Mouse (Mus musculus): ENCODE data around the gene Dip2b. TPM values are rescaled to one million over a fixed set of nuclear protein-coding genes. Genes with fewer than 3 reads are reported as not detected.

The Dip2b gene
- polyA plus RNA-seq, 2 experiments: 2.0 to 2.8 TPM

- Histone ChIP-seq H3K4me2 (ENCODE audit: low read depth) (peak overlapping the region; percentile 26), H3K9ac (replicated peaks) (no peak overlapping the region), H3K4me3 (ENCODE audit: insufficient read depth in 1 of 2, low read depth in 2 of 2, low read length in 2 of 2) (no peak overlapping the region), H3K27ac (no peak overlapping the region), H3K36me3 (replicated peaks; ENCODE audit: control insufficient read depth, insufficient read depth, low read depth) (no peaks in the 10 kb centered on the region), H3K9me3 (ENCODE audit: control insufficient read depth, low read length) (no peaks in the 10 kb centered on the region), H3K4me1 (replicated peaks; ENCODE audit: control insufficient read depth in 2 of 2, insufficient read depth in 2 of 2, low read length in 1 of 2) (peaks cover 12 to 24% of the 10 kb centered on the region in 2 experiments), H3K27me3 (ENCODE audit: control insufficient read depth, insufficient read depth, low read length) (peaks cover 12% of the 10 kb centered on the region)
- WGBS (ENCODE audit: insufficient replicate concordance): 18% methylated on average over 14 of the region's 14 CpGs
- TF ChIP-seq EP300 (IDR thresholded peaks at IDR 0.05; ENCODE audit: low read depth) (no peak), CTCF (IDR thresholded peaks at IDR 0.05; ENCODE audit: low read depth) (no peak)
- no peak for DNase-seq (ENCODE audit: low read depth in 3 of 3, low spot score in 3 of 3)
- no peak for ATAC-seq (ENCODE audit: insufficient read depth)
Observed at GRCm38 (mm10) chr15:100040541-100041266, 2.2 kb downstream of the Dip2b start.

GRCm38 (mm10) chr15:100041267-100042047, 3.0 kb downstream of the Dip2b start:
- H3K9me3 ChIP-seq (ENCODE audit: control insufficient read depth, low read length): no peaks in the 10 kb centered on the region
- no peak for ATAC-seq (ENCODE audit: insufficient read depth)
- no peak overlapping the region for H3K27ac ChIP-seq
- H3K4me2 ChIP-seq (ENCODE audit: low read depth): peak overlapping the region; percentile 26
- H3K4me1 ChIP-seq (replicated peaks; ENCODE audit: control insufficient read depth in 2 of 2, insufficient read depth in 2 of 2, low read length in 1 of 2): peaks cover 12 to 24% of the 10 kb centered on the region in 2 experiments
- 27% methylated on average over 10 of the region's 10 CpGs for WGBS (ENCODE audit: insufficient replicate concordance)
- no peak overlapping the region for H3K4me3 ChIP-seq (ENCODE audit: insufficient read depth in 1 of 2, low read depth in 2 of 2, low read length in 2 of 2)
- no peak overlapping the region for H3K9ac ChIP-seq (replicated peaks)
- H3K27me3 ChIP-seq (ENCODE audit: control insufficient read depth, insufficient read depth, low read length): peaks cover 12% of the 10 kb centered on the region
- TF ChIP-seq EP300 (IDR thresholded peaks at IDR 0.05; ENCODE audit: low read depth) (no peak), CTCF (IDR thresholded peaks at IDR 0.05; ENCODE audit: low read depth) (no peak)
- no peak for DNase-seq (ENCODE audit: low read depth in 3 of 3, low spot score in 3 of 3)
- H3K36me3 ChIP-seq (replicated peaks; ENCODE audit: control insufficient read depth, insufficient read depth, low read depth): no peaks in the 10 kb centered on the region

GRCm38 (mm10) chr15:100042048-100042400, 3.6 kb downstream of the Dip2b start:
- H3K27ac ChIP-seq: no peak overlapping the region
- ATAC-seq (ENCODE audit: insufficient read depth) (no peak), DNase-seq (ENCODE audit: low read depth in 3 of 3, low spot score in 3 of 3) (no peak)
- H3K4me3 ChIP-seq (ENCODE audit: insufficient read depth in 1 of 2, low read depth in 2 of 2, low read length in 2 of 2): no peak overlapping the region
- no peaks in the 10 kb centered on the region for H3K9me3 ChIP-seq (ENCODE audit: control insufficient read depth, low read length)
- peaks cover 12% of the 10 kb centered on the region for H3K27me3 ChIP-seq (ENCODE audit: control insufficient read depth, insufficient read depth, low read length)
- H3K4me2 ChIP-seq (ENCODE audit: low read depth): peak overlapping the region; percentile 13; the same call in 1 of the 2 replicates
- WGBS (ENCODE audit: insufficient replicate concordance): 35% methylated on average over 9 of the region's 9 CpGs
- no peak overlapping the region for H3K9ac ChIP-seq (replicated peaks)
- no peaks in the 10 kb centered on the region for H3K36me3 ChIP-seq (replicated peaks; ENCODE audit: control insufficient read depth, insufficient read depth, low read depth)
- H3K4me1 ChIP-seq (replicated peaks; ENCODE audit: control insufficient read depth in 2 of 2, insufficient read depth in 2 of 2, low read length in 1 of 2): peaks cover 12 to 24% of the 10 kb centered on the region in 2 experiments
- TF ChIP-seq CTCF (IDR thresholded peaks at IDR 0.05; ENCODE audit: low read depth) (no peak), EP300 (IDR thresholded peaks at IDR 0.05; ENCODE audit: low read depth) (no peak)

DNA sequence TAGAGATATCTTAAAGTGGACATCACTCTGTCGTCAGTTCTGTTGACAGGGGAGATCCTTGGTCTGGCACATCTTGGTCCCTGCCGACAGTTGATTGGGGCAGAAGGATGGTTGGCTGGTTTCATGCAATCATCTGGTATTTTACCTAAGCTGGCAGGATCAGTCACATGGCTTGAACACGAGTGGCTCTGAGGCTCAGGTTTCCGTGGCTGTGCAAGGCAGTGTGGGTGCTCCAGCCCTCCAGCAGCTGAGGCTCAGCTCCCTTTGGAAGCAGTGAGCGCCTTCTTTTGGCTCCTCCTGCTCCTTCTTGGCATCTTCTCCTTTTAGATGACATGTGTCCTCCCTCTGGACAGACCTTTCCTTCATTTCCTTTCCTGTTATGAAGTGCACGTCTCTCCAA, 7.1 kb downstream of the Dip2b start:
- Histone ChIP-seq H3K27ac (no peak overlapping the region), H3K36me3 (replicated peaks; ENCODE audit: control insufficient read depth, insufficient read depth, low read depth) (no peaks in the 10 kb centered on the region), H3K9me3 (ENCODE audit: control insufficient read depth, low read length) (no peaks in the 10 kb centered on the region), H3K4me1 (replicated peaks; ENCODE audit: control insufficient read depth in 2 of 2, insufficient read depth in 2 of 2, low read length in 1 of 2) (peaks cover 12 to 16% of the 10 kb centered on the region in 2 experiments), H3K4me3 (ENCODE audit: insufficient read depth in 1 of 2, low read depth in 2 of 2, low read length in 2 of 2) (no peak overlapping the region), H3K9ac (replicated peaks) (no peak overlapping the region), H3K4me2 (ENCODE audit: low read depth) (no peak overlapping the region), H3K27me3 (ENCODE audit: control insufficient read depth, insufficient read depth, low read length) (no peaks in the 10 kb centered on the region)
- WGBS (ENCODE audit: insufficient replicate concordance): 60% methylated on average over 6 of the region's 6 CpGs
- DNase-seq (ENCODE audit: low read depth in 3 of 3, low spot score in 3 of 3): no peak
- ATAC-seq (ENCODE audit: insufficient read depth): no peak
- TF ChIP-seq CTCF (IDR thresholded peaks at IDR 0.05; ENCODE audit: low read depth) (no peak), EP300 (IDR thresholded peaks at IDR 0.05; ENCODE audit: low read depth) (no peak)

- Histone ChIP-seq H3K27me3 (ENCODE audit: control insufficient read depth, insufficient read depth, low read length) (no peaks in the 10 kb centered on the region), H3K9me3 (ENCODE audit: control insufficient read depth, low read length) (no peaks in the 10 kb centered on the region), H3K4me3 (ENCODE audit: insufficient read depth in 1 of 2, low read depth in 2 of 2, low read length in 2 of 2) (no peak overlapping the region), H3K27ac (no peak overlapping the region), H3K4me1 (replicated peaks; ENCODE audit: control insufficient read depth in 2 of 2, insufficient read depth in 2 of 2, low read length in 1 of 2) (no peaks in the 10 kb centered on the region), H3K9ac (replicated peaks) (no peak overlapping the region), H3K4me2 (ENCODE audit: low read depth) (no peak overlapping the region), H3K36me3 (replicated peaks; ENCODE audit: control insufficient read depth, insufficient read depth, low read depth) (no peaks in the 10 kb centered on the region)
- no peak for ATAC-seq (ENCODE audit: insufficient read depth)
- WGBS (ENCODE audit: insufficient replicate concordance): 70% methylated on average over 7 of the region's 7 CpGs
- TF ChIP-seq EP300 (IDR thresholded peaks at IDR 0.05; ENCODE audit: low read depth) (no peak), CTCF (IDR thresholded peaks at IDR 0.05; ENCODE audit: low read depth) (no peak)
- DNase-seq (ENCODE audit: low read depth in 3 of 3, low spot score in 3 of 3): no peak
Observed at GRCm38 (mm10) chr15:100049496-100050087, 11.1 kb downstream of the Dip2b start.
